Mouse (Mus musculus) intestine, embryonic 16.5 days (tissue): ENCODE measurements around the gene Krtdap. TPM values are rescaled to one million over a fixed set of nuclear protein-coding genes. Genes with fewer than 3 reads are reported as not detected.

Experiments
- ATAC-seq: fragments of 200-750 bp; cut with Nextera tagmentation; 2 replicates; pipeline ENCODE4 v1.8.0; 2017; ENCODE audit warnings: moderate TSS enrichment, moderate library complexity
- H3K27ac ChIP-seq: fragments of 300-500 bp; sonication (generic); 2 replicates; pipeline ENCODE4 v1.5.1; 2014; ENCODE audit warnings: mild to moderate bottlenecking, low read length
- H3K27me3 ChIP-seq: fragments of 300-500 bp; sonication (generic); replicated peaks from 2 replicates; pipeline ENCODE4 v1.6.1; 2014; ENCODE audit warnings: low read length, control low read depth, mixed read lengths; ENCODE audit not compliant: control insufficient read depth, insufficient read depth
- H3K36me3 ChIP-seq: fragments of 300-500 bp; sonication (generic); 2 replicates; pipeline ENCODE4 v1.6.1; 2014; ENCODE audit warnings: low read length, control low read depth; ENCODE audit not compliant: control insufficient read depth, insufficient read depth
- H3K4me1 ChIP-seq: fragments of 300-500 bp; sonication (generic); 2 replicates; pipeline ENCODE4 v1.6.1; 2014; ENCODE audit warnings: low read length, control low read depth, mixed read lengths; ENCODE audit not compliant: control insufficient read depth, insufficient read depth
- H3K4me2 ChIP-seq: fragments of 300-500 bp; sonication (generic); 2 replicates; pipeline ENCODE4 v1.6.1; 2014; ENCODE audit warnings: low read depth, low read length, control low read depth
- H3K4me3 ChIP-seq: fragments of 300-500 bp; sonication (generic); 2 replicates; pipeline ENCODE4 v1.5.1; 2014; ENCODE audit warnings: mild to moderate bottlenecking, low read length
- H3K9ac ChIP-seq: fragments of 300-500 bp; sonication (generic); 2 replicates; pipeline ENCODE4 v1.6.1; 2014; ENCODE audit warnings: low read depth, low read length
- H3K9me3 ChIP-seq: fragments of 300-500 bp; sonication (generic); 2 replicates; pipeline ENCODE4 v1.6.1; 2016; ENCODE audit warnings: low read length, control low read depth; ENCODE audit not compliant: control insufficient read depth
- WGBS: fragments of 180-500 bp; shearing (Covaris S2); extraction: QIAGEN DNeasy Blood & Tissue Kit; methylation state at CpG from one replicate; pipeline ENCODE4 v1.1.7; 2014; 5-methylcytosine and 5-hydroxymethylcytosine counted together
- polyA plus RNA-seq: library from polyadenylated mRNA; unstranded; fragments of >200 nt; fragmentation: Nextera tagmentation; extraction: Ambion mirVana; gene quantifications from 2 replicates; pipeline ENCODE4 v1.2.1, GENCODE M21; 2015

Krtdap gene
- polyA plus RNA-seq, 1 experiment from 2014 or later = 3.4 TPM

DNA sequence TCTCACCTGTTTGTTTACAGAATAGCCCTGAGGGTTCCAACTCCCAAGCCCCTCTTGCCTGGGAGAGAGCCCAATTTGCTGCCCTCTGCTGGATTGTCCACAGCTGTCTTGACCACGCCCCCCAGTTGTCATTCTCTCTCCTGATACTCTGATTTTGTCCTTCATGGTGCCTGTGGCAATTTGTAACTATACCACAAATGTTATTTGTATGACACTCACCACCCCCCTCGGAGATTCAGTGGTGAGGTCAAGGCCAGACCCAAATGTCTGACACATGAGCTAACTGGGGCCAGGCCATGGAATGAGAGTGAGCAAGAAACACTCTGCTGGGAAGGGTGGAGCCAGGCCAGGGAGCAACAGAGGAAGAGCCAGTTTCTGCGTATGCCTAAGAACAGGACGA lies 28.8 kb upstream of the Krtdap start:
- Histone ChIP-seq H3K9ac (no peak overlapping the region), H3K36me3 (no peaks in the 10 kb centered on the region), H3K4me3 (no peak overlapping the region), H3K27ac (no peak overlapping the region), H3K4me2 (no peak overlapping the region), H3K27me3 (no peaks in the 10 kb centered on the region), H3K4me1 (no peaks in the 10 kb centered on the region), H3K9me3 (no peaks in the 10 kb centered on the region; the same call in 1 of the 2 replicates)
- peak; percentile 52 for ATAC-seq
- WGBS = 20% methylated on average over 4 of the region's 4 CpGs

DNA sequence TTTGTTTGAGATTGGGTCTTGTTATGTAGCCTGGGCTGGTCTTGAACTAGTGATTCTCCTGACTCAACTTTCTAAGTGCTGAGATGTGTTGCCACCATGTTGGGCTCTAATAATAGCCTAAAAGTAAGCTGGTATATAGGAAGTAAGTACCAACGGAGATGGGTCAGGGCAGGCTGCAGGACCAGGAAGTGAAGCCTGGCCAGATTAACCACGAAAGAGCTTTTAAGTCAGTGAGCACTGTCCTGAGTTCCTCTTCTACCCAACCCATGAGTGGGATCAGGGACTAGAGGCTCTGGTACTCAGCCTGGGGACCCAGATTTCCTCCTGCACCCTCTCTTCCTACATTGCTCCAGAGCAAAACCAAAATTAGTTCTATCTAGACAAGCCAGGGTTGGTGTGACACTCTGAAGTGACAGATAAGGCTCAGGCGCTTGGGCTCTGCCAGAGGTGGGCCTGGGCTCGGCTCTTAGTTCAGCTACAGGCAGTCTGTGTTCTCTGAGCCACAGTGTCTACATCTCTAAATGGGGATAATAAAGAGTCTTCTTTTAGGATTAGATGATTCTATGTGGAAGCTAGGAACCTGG lies 25.8 kb upstream of the Krtdap start:
- WGBS = 74% methylated on average over 4 of the region's 4 CpGs

DNA sequence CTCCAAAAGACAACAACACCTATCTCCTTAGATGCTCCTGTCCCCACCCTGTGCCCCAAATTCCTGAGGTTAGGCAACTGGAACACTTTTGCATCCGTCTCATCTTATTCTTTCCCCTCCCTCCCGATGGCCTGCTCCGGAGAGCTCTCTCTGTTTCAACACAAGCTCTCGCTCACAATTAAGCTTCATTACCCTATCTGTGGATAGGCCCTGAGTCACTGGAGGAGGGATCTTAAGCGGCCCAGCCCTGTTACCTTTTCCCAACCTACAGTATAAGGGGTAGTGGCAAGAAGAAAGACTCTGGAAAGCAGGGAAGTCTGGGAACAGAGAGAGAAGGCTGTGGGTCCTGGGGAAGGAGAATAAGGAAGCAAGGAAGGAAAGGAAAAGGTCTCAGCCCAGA lies 24.2 kb upstream of the Krtdap start, which contains the start of gene Dmkn:
Gene Dmkn, plus strand, starts transcription at position 301 of the 400 bp plus-strand sequence.
- no peak within 1 kb of the TSS for H3K27ac ChIP-seq
- 42% methylated on average over 5 of the region's 5 CpGs for WGBS
- ATAC-seq = no peak

More for the DNA sequence above, 25.8 kb upstream of the Krtdap start:
- H3K4me2 ChIP-seq = no peak overlapping the region
- H3K27ac ChIP-seq = no peak overlapping the region
- ATAC-seq = no peak
- no peaks in the 10 kb centered on the region for H3K27me3 ChIP-seq
- no peaks in the 10 kb centered on the region for H3K36me3 ChIP-seq
- no peaks in the 10 kb centered on the region for H3K9me3 ChIP-seq
- H3K4me3 ChIP-seq = no peak overlapping the region
- H3K9ac ChIP-seq = no peak overlapping the region
- H3K4me1 ChIP-seq = no peaks in the 10 kb centered on the region

DNA sequence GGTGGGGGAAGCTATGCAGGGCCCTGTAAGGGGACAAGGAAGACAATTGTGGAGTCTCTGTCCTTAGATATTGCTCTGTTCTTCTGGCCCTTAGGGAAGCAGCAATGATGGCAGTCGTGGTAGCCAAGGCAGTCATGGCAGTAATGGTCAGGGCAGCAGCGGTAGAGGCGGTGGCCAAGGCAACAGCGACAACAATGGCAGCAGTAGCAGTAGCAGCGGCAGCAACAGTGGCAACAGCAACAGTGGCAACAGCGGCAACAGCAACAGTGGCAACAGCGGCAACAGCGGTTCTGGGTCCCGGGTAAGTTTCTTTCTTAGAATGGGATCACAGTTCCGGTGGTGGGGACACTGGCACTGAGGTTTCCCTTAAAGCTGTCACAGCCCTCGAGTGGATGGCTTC lies 22.5 kb upstream of the Krtdap start:
- Histone ChIP-seq H3K9ac (no peak overlapping the region), H3K4me3 (no peak overlapping the region), H3K9me3 (no peaks in the 10 kb centered on the region), H3K4me1 (peaks cover 8% of the 10 kb centered on the region), H3K27me3 (no peaks in the 10 kb centered on the region), H3K4me2 (no peak overlapping the region), H3K27ac (no peak overlapping the region), H3K36me3 (no peaks in the 10 kb centered on the region)
- no peak for ATAC-seq
- 31% methylated on average over 11 of the region's 11 CpGs for WGBS

More for the DNA sequence above, 24.2 kb upstream of the Krtdap start, which contains the start of gene Dmkn:
- H3K4me2 ChIP-seq = no peak within 1 kb of the TSS
- H3K9ac ChIP-seq = no peak within 1 kb of the TSS
- no peak within 1 kb of the TSS for H3K4me3 ChIP-seq
- no peaks in the 10 kb centered on the region for H3K36me3 ChIP-seq
- H3K9me3 ChIP-seq = no peaks in the 10 kb centered on the region
- no peaks in the 10 kb centered on the region for H3K27me3 ChIP-seq
- H3K4me1 ChIP-seq = no peaks in the 10 kb centered on the region

DNA sequence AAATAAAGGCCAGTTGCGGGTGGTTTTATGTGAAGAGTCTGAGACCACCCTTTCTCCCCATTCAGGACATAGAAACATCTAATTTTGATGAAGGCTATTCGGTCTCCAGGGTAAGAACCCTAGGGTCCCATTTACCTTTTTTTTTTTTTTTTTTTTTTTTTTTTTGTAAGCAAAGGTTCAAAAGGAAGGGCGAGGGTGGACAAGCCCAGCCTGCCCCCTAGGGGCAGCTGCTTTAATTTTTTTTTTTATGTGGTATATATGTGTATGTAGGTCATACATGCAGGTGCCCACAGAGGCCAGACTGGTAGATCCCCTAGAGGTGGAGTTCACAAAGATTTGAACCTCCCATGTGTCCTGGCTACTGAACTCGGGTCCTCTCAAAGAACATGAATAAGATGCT lies 21.3 kb upstream of the Krtdap start:
- no peak overlapping the region for H3K9ac ChIP-seq
- H3K4me2 ChIP-seq = no peak overlapping the region
- 86% methylated on average over 4 of the region's 4 CpGs for WGBS
- H3K27ac ChIP-seq = no peak overlapping the region
- peaks cover 8% of the 10 kb centered on the region for H3K4me1 ChIP-seq
- H3K27me3 ChIP-seq = no peaks in the 10 kb centered on the region
- no peaks in the 10 kb centered on the region for H3K36me3 ChIP-seq
- H3K4me3 ChIP-seq = no peak overlapping the region
- ATAC-seq = no peak
- no peaks in the 10 kb centered on the region for H3K9me3 ChIP-seq

DNA sequence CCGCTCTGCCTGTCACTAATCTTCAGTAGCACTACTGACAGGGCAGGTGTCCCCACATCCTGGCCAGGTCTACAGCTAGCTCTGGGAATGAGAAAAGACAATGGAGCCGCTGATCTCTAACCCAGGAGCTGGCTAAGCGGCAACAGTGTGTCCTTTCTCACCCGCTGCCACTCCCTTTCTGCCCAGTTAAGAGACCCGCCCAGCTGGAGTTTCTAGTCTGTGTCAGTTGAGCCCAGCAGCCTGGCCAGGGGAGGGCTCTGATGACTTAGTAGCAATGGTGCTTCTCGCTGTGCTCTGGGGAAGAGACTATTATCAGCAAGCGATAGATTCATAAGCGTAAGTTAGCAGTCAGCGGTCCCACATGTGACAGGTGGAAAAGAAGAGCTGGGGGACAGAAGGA lies 18.5 kb upstream of the Krtdap start:
- 30% methylated on average over 9 of the region's 9 CpGs for WGBS
- H3K27ac ChIP-seq = peak overlapping the region; percentile 23; the same call in 1 of the 2 replicates
- ATAC-seq = peak; percentile 78

DNA sequence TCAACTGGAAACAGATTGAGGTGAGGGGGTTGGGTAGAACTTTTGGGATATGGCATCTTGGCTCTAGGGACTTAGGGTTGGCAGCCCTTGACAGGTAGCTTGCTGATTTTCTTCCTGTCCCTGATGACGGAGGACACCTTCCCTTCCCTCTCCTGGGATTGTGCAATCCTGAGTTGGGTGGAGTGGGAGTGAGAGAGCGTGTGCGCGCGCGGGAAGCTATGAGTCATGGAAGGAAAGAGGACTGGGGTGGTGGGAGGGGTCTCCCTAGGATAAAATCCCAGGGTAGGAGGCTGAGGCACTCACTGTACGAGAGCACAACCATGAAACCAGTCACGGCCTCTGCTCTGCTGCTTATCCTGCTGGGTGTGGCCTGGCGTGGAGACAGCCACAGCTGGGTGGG lies 11.6 kb upstream of the Krtdap start:
- Histone ChIP-seq H3K27ac (no peak overlapping the region), H3K4me3 (no peak overlapping the region), H3K27me3 (no peaks in the 10 kb centered on the region), H3K9me3 (no peaks in the 10 kb centered on the region), H3K4me2 (no peak overlapping the region), H3K4me1 (no peaks in the 10 kb centered on the region), H3K36me3 (no peaks in the 10 kb centered on the region), H3K9ac (no peak overlapping the region)
- 77% methylated on average over 9 of the region's 9 CpGs for WGBS
- no peak for ATAC-seq

More for the DNA sequence above, 18.5 kb upstream of the Krtdap start:
- Histone ChIP-seq H3K36me3 (no peaks in the 10 kb centered on the region), H3K4me3 (no peak overlapping the region), H3K9ac (no peak overlapping the region), H3K9me3 (no peaks in the 10 kb centered on the region), H3K4me1 (peaks cover 8% of the 10 kb centered on the region), H3K4me2 (peak overlapping the region; percentile 25), H3K27me3 (no peaks in the 10 kb centered on the region)

DNA sequence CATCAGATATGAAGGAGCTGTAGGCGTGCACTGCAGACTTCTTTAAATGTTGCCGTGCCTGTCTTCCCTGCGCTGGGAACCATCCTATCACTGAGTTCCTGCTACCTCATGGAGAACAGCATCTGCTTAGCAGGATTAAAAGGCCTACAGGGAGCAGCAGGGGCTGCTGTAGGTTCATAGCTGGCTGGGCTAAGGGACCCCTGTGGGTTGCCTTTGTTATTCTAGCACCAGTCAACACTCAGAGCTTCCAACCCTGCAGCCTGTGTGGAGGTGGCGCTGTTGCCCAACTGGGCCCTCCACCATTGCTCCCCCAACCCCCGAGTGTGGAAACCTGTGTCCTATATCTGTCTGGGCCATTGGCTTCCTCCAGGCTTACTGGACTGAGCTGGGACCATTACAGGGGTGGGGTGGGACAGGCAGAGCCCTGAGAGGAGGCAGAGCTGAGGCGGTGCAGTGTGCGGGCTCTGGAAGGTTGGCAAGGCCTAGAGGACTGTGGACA lies 10.6 kb upstream of the Krtdap start:
- H3K9ac ChIP-seq = no peak overlapping the region
- no peak for ATAC-seq
- H3K9me3 ChIP-seq = no peaks in the 10 kb centered on the region
- H3K4me2 ChIP-seq = no peak overlapping the region
- no peaks in the 10 kb centered on the region for H3K4me1 ChIP-seq
- no peaks in the 10 kb centered on the region for H3K27me3 ChIP-seq
- no peak overlapping the region for H3K27ac ChIP-seq
- H3K36me3 ChIP-seq = no peaks in the 10 kb centered on the region
- 56% methylated on average over 7 of the region's 7 CpGs for WGBS
- H3K4me3 ChIP-seq = no peak overlapping the region

DNA sequence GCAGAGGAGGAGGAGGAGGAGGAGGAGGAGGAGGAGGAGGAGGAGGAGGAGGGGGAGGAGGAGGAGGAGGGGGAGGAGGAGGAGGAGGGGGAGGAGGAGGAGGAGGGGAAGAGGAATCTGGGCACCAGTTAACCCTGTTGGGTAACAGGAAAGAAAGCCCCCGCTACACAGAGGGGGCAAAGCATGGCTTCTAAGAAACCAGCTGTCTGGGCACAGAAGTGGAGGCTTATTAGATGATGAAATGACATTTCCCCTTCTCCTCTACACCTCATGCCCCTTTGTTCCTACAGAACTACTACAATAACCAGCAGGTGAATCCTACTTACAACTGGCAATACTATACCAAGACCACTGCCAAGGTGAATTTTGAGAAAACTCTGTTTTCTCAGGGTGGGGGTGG lies 9.8 kb upstream of the Krtdap start:
- no peak overlapping the region for H3K4me3 ChIP-seq
- no peaks in the 10 kb centered on the region for H3K4me1 ChIP-seq
- no peak overlapping the region for H3K27ac ChIP-seq
- ATAC-seq = no peak
- no peaks in the 10 kb centered on the region for H3K27me3 ChIP-seq
- WGBS = 85% methylated on average over 1 of the region's 1 CpGs
- H3K4me2 ChIP-seq = no peak overlapping the region
- no peak overlapping the region for H3K9ac ChIP-seq
- H3K36me3 ChIP-seq = no peaks in the 10 kb centered on the region
- H3K9me3 ChIP-seq = no peaks in the 10 kb centered on the region

DNA sequence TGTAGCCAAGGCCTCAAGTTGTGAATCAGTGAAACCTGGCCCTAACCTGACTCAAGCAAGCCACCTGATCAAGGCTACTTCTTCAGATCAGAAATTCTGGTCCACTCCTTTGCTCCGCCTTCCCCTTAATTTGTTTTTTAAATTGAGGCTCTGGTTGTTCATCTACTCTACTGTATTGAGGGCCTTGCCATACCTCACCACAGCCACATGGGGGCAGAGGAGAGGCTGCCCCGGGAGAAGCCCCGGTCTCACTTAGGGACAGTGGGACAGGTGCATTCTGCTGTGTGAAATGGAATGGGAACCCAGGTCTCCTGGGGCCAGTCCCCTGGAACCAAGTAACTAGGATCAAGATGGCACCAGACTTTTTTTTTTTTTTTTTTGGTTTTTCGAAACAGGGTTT lies 5.9 kb upstream of the Krtdap start:
- Histone ChIP-seq H3K36me3 (no peaks in the 10 kb centered on the region), H3K27ac (no peak overlapping the region), H3K4me3 (no peak overlapping the region), H3K27me3 (no peaks in the 10 kb centered on the region), H3K4me2 (no peak overlapping the region), H3K9ac (no peak overlapping the region), H3K9me3 (no peaks in the 10 kb centered on the region), H3K4me1 (no peaks in the 10 kb centered on the region)
- WGBS = 61% methylated on average over 4 of the region's 4 CpGs
- no peak for ATAC-seq
